Mouse (Mus musculus): ENCODE data around the gene Sipa1l1.

DNA sequence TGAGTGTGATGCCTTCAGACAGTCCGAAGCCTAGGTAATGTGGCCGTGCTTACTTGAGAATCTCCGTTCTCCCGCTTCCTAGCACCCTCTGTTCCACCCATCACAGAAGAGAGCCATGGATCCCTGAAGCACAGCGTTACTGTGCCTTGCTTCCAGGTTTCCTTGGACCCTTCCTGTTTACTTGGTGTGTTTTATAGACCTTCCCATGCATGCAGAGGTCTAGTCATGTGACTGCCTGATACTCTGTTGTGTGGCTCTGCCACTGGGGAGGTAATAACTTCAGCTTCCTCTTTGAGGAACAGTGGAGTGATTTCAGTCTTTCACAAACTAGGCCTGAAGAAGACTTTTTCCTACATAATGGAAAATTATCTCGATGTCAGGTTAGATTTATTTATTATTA, 197.6 kb downstream of the Sipa1l1 start:
- TF ChIP-seq CTCF (IDR thresholded peaks at IDR 0.05; ENCODE audit: insufficient read depth, low read depth, low read length) (no peak), POLR2A (IDR thresholded peaks at IDR 0.05; ENCODE audit: insufficient read depth, low read depth, low read length) (no peak)
